Mouse (Mus musculus) hindbrain, embryonic 12.5 days (tissue): ENCODE measurements around the gene Lasp1. TPM values are rescaled to one million over a fixed set of nuclear protein-coding genes. Genes with fewer than 3 reads are reported as not detected.

Experiments used
- ATAC-seq: fragments of 200-750 bp; cut with Nextera tagmentation; 2 replicates; pipeline ENCODE4 v1.8.0; 2017; ENCODE audit warnings: moderate TSS enrichment; ENCODE audit not compliant: low FRiP score
- H3K27ac ChIP-seq: fragments of 300-500 bp; sonication (generic); 2 replicates; pipeline ENCODE4 v1.5.1; 2016; ENCODE audit warnings: mild to moderate bottlenecking
- H3K27me3 ChIP-seq: fragments of 300-500 bp; sonication (generic); 2 replicates; pipeline ENCODE4 v1.6.1; 2016; ENCODE audit warnings: mild to moderate bottlenecking
- H3K36me3 ChIP-seq: fragments of 300-500 bp; sonication (generic); 2 replicates; pipeline ENCODE4 v1.6.1; 2016; ENCODE audit warnings: mild to moderate bottlenecking
- H3K4me1 ChIP-seq: fragments of 300-500 bp; sonication (generic); 2 replicates; pipeline ENCODE4 v1.6.1; 2016
- H3K4me2 ChIP-seq: fragments of 300-500 bp; sonication (generic); replicated peaks from 2 replicates; pipeline ENCODE4 v1.6.1; 2016; ENCODE audit warnings: mild to moderate bottlenecking
- H3K4me3 ChIP-seq: fragments of 300-500 bp; sonication (generic); 2 replicates; pipeline ENCODE4 v1.5.1; 2016; ENCODE audit warnings: mild to moderate bottlenecking
- H3K9ac ChIP-seq: fragments of 300-500 bp; sonication (generic); 2 replicates; pipeline ENCODE4 v1.6.1; 2016; ENCODE audit warnings: mild to moderate bottlenecking, moderate library complexity
- H3K9me3 ChIP-seq: fragments of 300-500 bp; sonication (generic); replicated peaks from 2 replicates; pipeline ENCODE4 v1.6.1; 2016; ENCODE audit warnings: mild to moderate bottlenecking
- WGBS: fragments of 180-500 bp; shearing (Covaris S2); methylation state at CpG from one replicate; pipeline ENCODE4 v1.1.7; 2016; 5-methylcytosine and 5-hydroxymethylcytosine counted together
- polyA plus RNA-seq: library from polyadenylated mRNA; unstranded; fragments of >200 nt; fragmentation: Nextera tagmentation; extraction: Ambion mirVana; gene quantifications from 2 replicates; pipeline ENCODE4 v1.2.1, GENCODE M21; 2016

The Lasp1 gene
- 111 and 120 TPM in 2 replicates for polyA plus RNA-seq

- Histone ChIP-seq H3K4me2 (peak within 1 kb of the TSS; percentile 77), H3K27me3 (no peaks in the 10 kb centered on the region), H3K9ac (peak within 1 kb of the TSS; percentile 92), H3K4me3 (peak within 1 kb of the TSS; percentile 93), H3K4me1 (peaks cover 23% of the 10 kb centered on the region), H3K27ac (peak within 1 kb of the TSS; percentile 98), H3K36me3 (no peaks in the 10 kb centered on the region), H3K9me3 (no peaks in the 10 kb centered on the region)
- WGBS: under 1% methylated on average over 11 of the region's 11 CpGs
- ATAC-seq: peak; percentile 59
These were observed at the start of gene Lasp1 for GRCm38 (mm10) chr11:97798782-97799145. TSS of gene Lasp1 (plus strand) at chr11:97799000.

GRCm38 (mm10) chr11:97753277-97753676, 45.5 kb upstream of the Lasp1 start:
- WGBS: 95% methylated on average over 8 of the region's 8 CpGs
- ATAC-seq: no peak
- Histone ChIP-seq H3K9ac (no peak overlapping the region), H3K36me3 (peaks cover 88% of the 10 kb centered on the region), H3K27me3 (no peaks in the 10 kb centered on the region), H3K9me3 (no peaks in the 10 kb centered on the region), H3K27ac (no peak overlapping the region), H3K4me2 (no peak overlapping the region), H3K4me3 (no peak overlapping the region), H3K4me1 (no peaks in the 10 kb centered on the region)

- ATAC-seq: no peak
These were observed 40.7 kb upstream of the Lasp1 start for GRCm38 (mm10) chr11:97758125-97758524.

GRCm38 (mm10) chr11:97758942-97759341, 39.9 kb upstream of the Lasp1 start:
- WGBS: 78% methylated on average over 6 of the region's 6 CpGs

More at GRCm38 (mm10) chr11:97758125-97758524, 40.7 kb upstream of the Lasp1 start:
- H3K27me3 ChIP-seq: no peaks in the 10 kb centered on the region
- H3K4me3 ChIP-seq: no peak overlapping the region
- no peak overlapping the region for H3K9ac ChIP-seq
- no peak overlapping the region for H3K4me2 ChIP-seq
- 95% methylated on average over 1 of the region's 1 CpGs for WGBS
- H3K4me1 ChIP-seq: no peaks in the 10 kb centered on the region
- H3K9me3 ChIP-seq: no peaks in the 10 kb centered on the region
- H3K36me3 ChIP-seq: peaks cover 78% of the 10 kb centered on the region
- no peak overlapping the region for H3K27ac ChIP-seq

GRCm38 (mm10) chr11:97761638-97762037, 37.2 kb upstream of the Lasp1 start:
- Histone ChIP-seq H3K4me2 (no peak overlapping the region), H3K9me3 (no peaks in the 10 kb centered on the region), H3K36me3 (peaks cover 62% of the 10 kb centered on the region), H3K9ac (no peak overlapping the region), H3K27ac (no peak overlapping the region), H3K27me3 (no peaks in the 10 kb centered on the region), H3K4me1 (peaks cover 16% of the 10 kb centered on the region), H3K4me3 (no peak overlapping the region)
- no peak for ATAC-seq

More at GRCm38 (mm10) chr11:97758942-97759341, 39.9 kb upstream of the Lasp1 start:
- Histone ChIP-seq H3K9me3 (no peaks in the 10 kb centered on the region), H3K4me3 (no peak overlapping the region), H3K27me3 (no peaks in the 10 kb centered on the region), H3K9ac (no peak overlapping the region), H3K4me1 (no peaks in the 10 kb centered on the region), H3K4me2 (no peak overlapping the region), H3K36me3 (peaks cover 76% of the 10 kb centered on the region), H3K27ac (no peak overlapping the region)
- no peak for ATAC-seq

- peak; percentile 93 for ATAC-seq
- peak within 1 kb of the TSS; percentile 77 for H3K4me2 ChIP-seq
- H3K27me3 ChIP-seq: no peaks in the 10 kb centered on the region
- H3K4me1 ChIP-seq: peaks cover 19% of the 10 kb centered on the region
- peak within 1 kb of the TSS; percentile 84 for H3K27ac ChIP-seq
- peaks cover 30% of the 10 kb centered on the region for H3K36me3 ChIP-seq
- H3K9ac ChIP-seq: peak within 1 kb of the TSS; percentile 96
- no peaks in the 10 kb centered on the region for H3K9me3 ChIP-seq
- peak within 1 kb of the TSS; percentile 94 for H3K4me3 ChIP-seq
- WGBS: 1% methylated on average over 38 of the region's 38 CpGs
These were observed 32.5 kb upstream of the Lasp1 start, which contains the start of gene Cwc25 for GRCm38 (mm10) chr11:97766154-97766881. TSS of gene Cwc25 (minus strand) at chr11:97766556.

- H3K27me3 ChIP-seq: no peaks in the 10 kb centered on the region
- 29% methylated on average over 2 of the region's 2 CpGs for WGBS
These were observed 29.1 kb upstream of the Lasp1 start for GRCm38 (mm10) chr11:97769704-97770103.

GRCm38 (mm10) chr11:97771410-97771809, 27.4 kb upstream of the Lasp1 start:
- Histone ChIP-seq H3K9ac (no peak overlapping the region), H3K9me3 (no peaks in the 10 kb centered on the region), H3K36me3 (peaks cover 15% of the 10 kb centered on the region), H3K4me2 (no peak overlapping the region), H3K4me1 (peaks cover 6% of the 10 kb centered on the region; the same call in 1 of the 2 replicates), H3K27me3 (no peaks in the 10 kb centered on the region), H3K27ac (no peak overlapping the region), H3K4me3 (no peak overlapping the region)
- ATAC-seq: no peak
- WGBS: 80% methylated on average over 14 of the region's 14 CpGs

More at GRCm38 (mm10) chr11:97769704-97770103, 29.1 kb upstream of the Lasp1 start:
- no peak overlapping the region for H3K27ac ChIP-seq
- peaks cover 16% of the 10 kb centered on the region for H3K4me1 ChIP-seq
- no peak overlapping the region for H3K4me3 ChIP-seq
- H3K36me3 ChIP-seq: no peaks in the 10 kb centered on the region
- H3K9me3 ChIP-seq: no peaks in the 10 kb centered on the region
- no peak overlapping the region for H3K9ac ChIP-seq
- ATAC-seq: no peak
- H3K4me2 ChIP-seq: no peak overlapping the region

GRCm38 (mm10) chr11:97775186-97775585, 23.6 kb upstream of the Lasp1 start:
- 76% methylated on average over 13 of the region's 13 CpGs for WGBS
- peaks cover 52% of the 10 kb centered on the region for H3K36me3 ChIP-seq
- no peaks in the 10 kb centered on the region for H3K27me3 ChIP-seq

GRCm38 (mm10) chr11:97775808-97776496, 22.8 kb upstream of the Lasp1 start, which contains the start of gene 1700001P01Rik:
TSS of gene 1700001P01Rik (minus strand) at chr11:97775918.
- WGBS: 40% methylated on average over 17 of the region's 17 CpGs
- no peaks in the 10 kb centered on the region for H3K27me3 ChIP-seq
- no peak within 1 kb of the TSS for H3K4me3 ChIP-seq
- no peak for ATAC-seq
- H3K27ac ChIP-seq: no peak within 1 kb of the TSS
- H3K4me2 ChIP-seq: no peak within 1 kb of the TSS
- peaks cover 60% of the 10 kb centered on the region for H3K36me3 ChIP-seq
- no peaks in the 10 kb centered on the region for H3K9me3 ChIP-seq
- H3K9ac ChIP-seq: no peak within 1 kb of the TSS
- peaks cover 15% of the 10 kb centered on the region for H3K4me1 ChIP-seq

More at GRCm38 (mm10) chr11:97775186-97775585, 23.6 kb upstream of the Lasp1 start:
- Histone ChIP-seq H3K9ac (no peak overlapping the region), H3K4me1 (peaks cover 7% of the 10 kb centered on the region), H3K4me3 (no peak overlapping the region), H3K27ac (no peak overlapping the region), H3K9me3 (no peaks in the 10 kb centered on the region), H3K4me2 (no peak overlapping the region)
- ATAC-seq: no peak

GRCm38 (mm10) chr11:97776497-97777128, 22.2 kb upstream of the Lasp1 start:
- peaks cover 21% of the 10 kb centered on the region for H3K4me1 ChIP-seq
- no peaks in the 10 kb centered on the region for H3K27me3 ChIP-seq
- ATAC-seq: no peak
- 61% methylated on average over 5 of the region's 5 CpGs for WGBS
- H3K4me2 ChIP-seq: no peak overlapping the region
- no peak overlapping the region for H3K4me3 ChIP-seq
- no peak overlapping the region for H3K27ac ChIP-seq
- H3K9ac ChIP-seq: no peak overlapping the region
- no peaks in the 10 kb centered on the region for H3K9me3 ChIP-seq
- peaks cover 60% of the 10 kb centered on the region for H3K36me3 ChIP-seq

GRCm38 (mm10) chr11:97777129-97777529, 21.7 kb upstream of the Lasp1 start:
- Histone ChIP-seq H3K4me1 (peaks cover 21% of the 10 kb centered on the region), H3K36me3 (peaks cover 60% of the 10 kb centered on the region), H3K4me2 (no peak overlapping the region), H3K9me3 (no peaks in the 10 kb centered on the region), H3K9ac (no peak overlapping the region), H3K27ac (no peak overlapping the region), H3K27me3 (no peaks in the 10 kb centered on the region), H3K4me3 (no peak overlapping the region)
- no peak; the same call in 1 of the 2 replicates for ATAC-seq
- 45% methylated on average over 2 of the region's 2 CpGs for WGBS
